Mouse (Mus musculus) erythroblast, embryonic 14.5 days (primary cell): Measurements from ENCODE around the gene Synj1.

ENCODE experiments used
- GATA1 ChIP-seq: IDR thresholded peaks from 2 replicates; pipeline ENCODE4 v1.6.1; 2012; ENCODE audit warnings: low read length, inconsistent platforms, mixed read lengths
- TAL1 ChIP-seq: IDR thresholded peaks from 3 replicates; pipeline ENCODE4 v1.6.1; 2012; ENCODE audit warnings: low read length, inconsistent platforms, mixed read lengths

GRCm38 (mm10) chr16:90988039-90988438, 23.1 kb downstream of the Synj1 start:
- TF ChIP-seq TAL1 (no peak), GATA1 (no peak; the same call in 1 of the 2 replicates)
